Mouse (Mus musculus) forebrain, embryonic 16.5 days (tissue): ENCODE results near the gene BC035947. TPM values are rescaled to one million over a fixed set of nuclear protein-coding genes. Genes with fewer than 3 reads are reported as not detected.

ENCODE experiments used
- ATAC-seq: fragments of 200-750 bp; cut with Nextera tagmentation; 2 replicates; pipeline ENCODE4 v1.8.0; 2017; ENCODE audit warnings: mild to moderate bottlenecking, moderate library complexity
- H3K27ac ChIP-seq: fragments of 300-500 bp; sonication (generic); 2 replicates; pipeline ENCODE4 v1.5.1; 2014; ENCODE audit warnings: low read length, control low read depth
- H3K27me3 ChIP-seq: fragments of 300-500 bp; sonication (generic); replicated peaks from 2 replicates; pipeline ENCODE4 v1.6.1; 2014; ENCODE audit warnings: low read length; ENCODE audit not compliant: control insufficient read depth, insufficient read depth
- H3K36me3 ChIP-seq: fragments of 300-500 bp; sonication (generic); 2 replicates; pipeline ENCODE4 v1.6.1; 2014; ENCODE audit not compliant: control insufficient read depth, insufficient read depth
- H3K4me1 ChIP-seq: fragments of 300-500 bp; sonication (generic); replicated peaks from 2 replicates; pipeline ENCODE4 v1.6.1; 2014; ENCODE audit warnings: low read length; ENCODE audit not compliant: control insufficient read depth, insufficient read depth
- H3K4me2 ChIP-seq: fragments of 300-500 bp; sonication (generic); 2 replicates; pipeline ENCODE4 v1.6.1; 2014; ENCODE audit warnings: mild to moderate bottlenecking, low read length, control low read depth
- H3K4me3 ChIP-seq: fragments of 300-500 bp; sonication (generic); replicated peaks from 2 replicates; pipeline ENCODE4 v1.5.1; 2014; ENCODE audit warnings: mild to moderate bottlenecking, low read length, control low read depth
- H3K9ac ChIP-seq: fragments of 300-500 bp; sonication (generic); replicated peaks from 2 replicates; pipeline ENCODE4 v1.6.1; 2014; ENCODE audit warnings: low read depth, low read length, control low read depth
- H3K9me3 ChIP-seq: fragments of 300-500 bp; sonication (generic); 2 replicates; pipeline ENCODE4 v1.6.1; 2016; ENCODE audit warnings: low read length; ENCODE audit not compliant: control insufficient read depth
- WGBS: fragments of 180-500 bp; shearing (Covaris S2); extraction: QIAGEN DNeasy Blood & Tissue Kit; methylation state at CpG from one replicate; pipeline ENCODE4 v1.1.7; 2014; 5-methylcytosine and 5-hydroxymethylcytosine counted together
- polyA plus RNA-seq: library from polyadenylated mRNA; unstranded; fragments of >200 nt; fragmentation: Nextera tagmentation; extraction: Ambion mirVana; gene quantifications from 2 replicates; pipeline ENCODE4 v1.2.1, GENCODE M21; 2015

BC035947 gene
- polyA plus RNA-seq, 1 experiment from 2014 or later, result 0.46 TPM

DNA sequence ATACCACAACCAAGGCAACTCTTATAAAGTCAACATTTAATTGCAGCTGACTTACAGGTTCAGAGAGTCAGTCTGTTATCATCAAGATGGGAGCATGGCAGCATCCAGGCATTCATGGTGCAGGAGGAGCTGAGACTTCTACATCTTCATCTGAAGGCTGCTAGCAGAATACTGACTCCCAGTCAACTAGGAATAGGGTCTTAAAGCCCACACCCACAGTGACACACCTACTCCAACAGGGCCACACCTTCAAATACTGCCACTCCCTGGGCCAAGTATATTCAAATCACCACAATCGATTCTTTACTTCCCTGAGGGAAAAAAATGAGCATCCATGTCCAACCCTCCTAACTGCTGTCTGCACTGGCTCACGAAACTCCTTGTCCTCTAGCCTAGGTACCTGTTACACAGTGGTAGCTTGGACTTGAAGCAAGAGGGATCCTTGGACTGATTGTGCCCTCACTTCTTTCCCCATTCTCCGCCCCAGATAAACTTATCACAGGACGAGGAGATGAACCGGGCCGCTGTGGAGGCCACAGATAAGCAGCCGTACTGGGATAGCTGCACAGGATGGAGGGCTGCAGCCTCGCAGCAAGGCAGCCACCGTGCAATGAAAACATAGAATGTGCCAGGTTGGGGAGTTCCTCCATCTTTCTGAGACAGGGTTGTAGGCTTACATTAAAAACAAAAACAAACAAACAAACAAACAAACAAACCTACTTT, 22.6 kb upstream of the BC035947 start:
- H3K9me3 ChIP-seq, result no peaks in the 10 kb centered on the region
- H3K4me3 ChIP-seq, result no peak overlapping the region
- no peak overlapping the region for H3K27ac ChIP-seq
- no peak for ATAC-seq
- H3K9ac ChIP-seq, result no peak overlapping the region
- no peaks in the 10 kb centered on the region for H3K27me3 ChIP-seq
- WGBS, result 91% methylated on average over 9 of the region's 9 CpGs
- H3K4me1 ChIP-seq, result peaks cover 4% of the 10 kb centered on the region; the same call in 1 of the 2 replicates
- no peak overlapping the region for H3K4me2 ChIP-seq
- H3K36me3 ChIP-seq, result no peaks in the 10 kb centered on the region

GRCm38 (mm10) chr1:78532184-78532800, 20.3 kb upstream of the BC035947 start:
- Histone ChIP-seq H3K9me3 (no peaks in the 10 kb centered on the region), H3K36me3 (no peaks in the 10 kb centered on the region), H3K9ac (no peak overlapping the region), H3K27ac (no peak overlapping the region), H3K4me1 (peaks cover 2% of the 10 kb centered on the region; the same call in 1 of the 2 replicates), H3K27me3 (no peaks in the 10 kb centered on the region), H3K4me3 (no peak overlapping the region), H3K4me2 (no peak overlapping the region)
- 87% methylated on average over 15 of the region's 15 CpGs for WGBS
- ATAC-seq, result no peak

GRCm38 (mm10) chr1:78530500-78531215, 18.7 kb upstream of the BC035947 start:
- H3K36me3 ChIP-seq, result no peaks in the 10 kb centered on the region
- H3K9ac ChIP-seq, result no peak overlapping the region
- H3K27me3 ChIP-seq, result no peaks in the 10 kb centered on the region
- H3K4me2 ChIP-seq, result no peak overlapping the region
- no peak overlapping the region for H3K4me3 ChIP-seq
- H3K9me3 ChIP-seq, result no peaks in the 10 kb centered on the region
- ATAC-seq, result no peak
- no peak overlapping the region for H3K27ac ChIP-seq
- 76% methylated on average over 7 of the region's 7 CpGs for WGBS
- H3K4me1 ChIP-seq, result no peaks in the 10 kb centered on the region

DNA sequence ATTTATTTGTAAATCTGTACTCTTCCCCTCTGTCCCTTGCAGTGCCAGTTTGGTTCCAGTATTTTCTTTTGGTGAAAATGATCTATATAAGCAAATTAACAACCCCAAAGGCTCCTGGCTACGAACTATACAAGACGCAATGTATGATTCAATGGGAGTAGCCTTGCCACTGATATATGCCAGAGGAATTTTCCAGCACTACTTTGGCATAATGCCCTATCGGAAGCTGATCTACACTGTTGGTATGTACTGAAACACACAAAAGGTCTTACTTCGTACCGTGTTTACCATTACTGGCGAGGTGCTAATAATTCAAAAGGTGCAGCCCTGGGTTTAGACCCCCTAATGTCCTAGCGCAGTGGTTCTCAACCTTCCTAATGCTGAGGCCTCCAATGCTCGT, 17.1 kb upstream of the BC035947 start:
- Histone ChIP-seq H3K36me3 (no peaks in the 10 kb centered on the region), H3K4me2 (no peak overlapping the region), H3K9ac (no peak overlapping the region), H3K27me3 (no peaks in the 10 kb centered on the region), H3K27ac (no peak overlapping the region), H3K4me1 (no peaks in the 10 kb centered on the region), H3K4me3 (no peak overlapping the region), H3K9me3 (no peaks in the 10 kb centered on the region)
- ATAC-seq, result no peak
- 87% methylated on average over 8 of the region's 8 CpGs for WGBS

DNA sequence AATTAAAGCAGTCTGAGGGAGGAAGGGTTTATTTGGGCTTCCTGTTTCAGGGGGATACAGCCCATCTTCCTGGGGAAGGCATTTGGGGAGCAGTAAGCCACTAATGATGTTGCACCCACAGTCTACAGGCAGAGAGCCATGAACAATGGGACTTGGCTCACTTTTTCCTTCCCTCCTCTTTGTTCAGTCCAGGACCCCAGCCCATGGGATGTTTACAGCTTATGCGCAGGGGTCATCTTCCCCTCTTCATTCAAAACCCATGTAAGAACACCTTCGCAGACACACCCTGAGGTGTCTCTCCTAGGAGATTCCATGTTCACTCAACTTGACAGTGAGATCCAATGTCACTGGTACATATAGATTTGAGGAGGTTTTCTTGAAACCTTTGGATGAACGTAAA, 16.4 kb upstream of the BC035947 start:
- Histone ChIP-seq H3K27me3 (no peaks in the 10 kb centered on the region), H3K36me3 (no peaks in the 10 kb centered on the region), H3K4me1 (no peaks in the 10 kb centered on the region), H3K9me3 (no peaks in the 10 kb centered on the region), H3K4me3 (no peak overlapping the region), H3K27ac (no peak overlapping the region), H3K4me2 (no peak overlapping the region), H3K9ac (no peak overlapping the region)
- WGBS, result 90% methylated on average over 3 of the region's 3 CpGs
- ATAC-seq, result no peak

DNA sequence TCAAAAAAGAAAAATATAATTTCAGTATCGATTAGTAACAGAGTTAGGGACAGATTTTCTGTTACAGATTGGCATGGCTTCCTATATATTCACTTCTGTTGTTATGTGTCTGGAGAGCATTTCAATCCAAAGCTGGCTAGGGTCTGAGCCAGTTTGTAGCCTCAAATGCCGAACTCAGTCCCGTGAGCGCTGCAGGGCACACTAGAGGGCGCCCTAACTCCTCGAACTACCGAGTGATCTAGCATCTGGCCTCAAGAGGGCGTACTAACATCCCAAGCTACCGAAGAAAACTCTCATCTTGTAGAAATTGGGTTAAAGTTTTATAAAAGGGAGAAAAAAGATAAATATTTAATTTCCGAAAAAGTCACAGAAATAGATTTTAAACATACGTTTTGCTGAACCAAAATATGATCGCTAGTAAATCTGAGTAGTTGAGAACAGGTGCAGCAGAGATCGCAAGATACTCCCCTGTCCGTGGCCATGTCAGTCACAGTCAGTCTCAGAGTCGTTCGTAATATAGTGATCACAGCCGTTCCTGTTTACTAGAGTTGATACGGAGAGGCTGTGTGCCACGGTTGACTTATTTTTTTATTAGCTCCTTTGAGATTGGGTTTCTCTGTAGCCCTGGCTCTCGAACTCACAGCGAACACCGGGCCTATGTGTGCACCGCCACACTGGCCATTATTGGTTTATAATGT, 13.4 kb upstream of the BC035947 start:
- Histone ChIP-seq H3K27me3 (no peaks in the 10 kb centered on the region), H3K4me2 (no peak overlapping the region), H3K9ac (no peak overlapping the region), H3K4me1 (no peaks in the 10 kb centered on the region), H3K9me3 (no peaks in the 10 kb centered on the region), H3K4me3 (no peak overlapping the region), H3K27ac (no peak overlapping the region), H3K36me3 (no peaks in the 10 kb centered on the region)
- ATAC-seq, result no peak
- WGBS, result 51% methylated on average over 23 of the region's 23 CpGs

DNA sequence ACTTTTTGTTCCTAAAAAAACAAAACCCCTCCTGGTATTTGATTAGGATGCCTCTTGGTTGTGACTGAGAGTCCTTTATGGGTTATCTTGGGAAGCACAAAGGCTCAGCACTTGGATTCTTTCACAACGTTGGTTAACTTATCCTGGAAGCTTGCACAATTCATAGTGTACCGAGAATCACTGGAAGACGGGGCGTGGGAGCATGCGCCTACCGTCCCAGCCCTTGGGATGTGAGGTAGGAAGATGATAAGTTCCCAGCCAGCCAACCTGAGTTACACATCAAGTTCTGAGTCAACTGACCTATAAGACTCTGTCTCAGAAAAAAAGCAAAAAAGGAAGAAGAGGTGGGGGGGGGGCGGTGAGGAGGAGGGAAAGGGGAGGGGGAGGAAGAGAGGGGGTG, 6.9 kb upstream of the BC035947 start:
- Histone ChIP-seq H3K4me1 (no peaks in the 10 kb centered on the region), H3K4me3 (no peak overlapping the region), H3K9ac (no peak overlapping the region), H3K27ac (no peak overlapping the region), H3K27me3 (no peaks in the 10 kb centered on the region), H3K9me3 (no peaks in the 10 kb centered on the region), H3K4me2 (no peak overlapping the region), H3K36me3 (no peaks in the 10 kb centered on the region)
- WGBS, result 90% methylated on average over 7 of the region's 7 CpGs
- no peak for ATAC-seq

- Histone ChIP-seq H3K9ac (no peak overlapping the region), H3K36me3 (no peaks in the 10 kb centered on the region), H3K27ac (no peak overlapping the region), H3K4me3 (no peak overlapping the region), H3K9me3 (no peaks in the 10 kb centered on the region), H3K4me1 (peaks cover 3% of the 10 kb centered on the region; the same call in 1 of the 2 replicates), H3K4me2 (no peak overlapping the region), H3K27me3 (no peaks in the 10 kb centered on the region)
- WGBS, result 76% methylated on average over 8 of the region's 8 CpGs
- no peak for ATAC-seq
Measured at GRCm38 (mm10) chr1:78512756-78513155, 798 bp upstream of the BC035947 start.

DNA sequence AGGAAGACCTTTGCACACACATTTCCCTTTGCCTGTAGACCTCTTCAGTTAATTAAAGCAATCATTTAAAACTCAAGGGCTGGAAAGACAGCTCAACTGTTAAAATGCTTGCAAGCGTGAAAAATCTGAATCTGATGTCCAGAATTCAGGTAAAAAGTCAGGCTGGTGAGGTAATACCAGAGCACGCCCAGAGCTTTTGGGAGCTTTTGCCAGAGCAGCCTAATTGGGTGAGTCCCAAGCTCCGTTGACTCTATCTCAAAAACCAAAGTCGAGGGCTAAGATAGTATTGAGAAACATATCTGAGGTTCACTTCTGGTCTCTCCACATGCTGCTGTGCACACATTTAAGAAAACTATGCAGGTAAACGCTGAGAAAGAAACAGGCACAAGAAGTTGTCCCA, 1.1 kb downstream of the BC035947 start, which contains the start of gene Mogat1:
Gene Mogat1, plus strand, starts transcription at position 130 of the 400 bp plus-strand sequence.
- Histone ChIP-seq H3K36me3 (no peaks in the 10 kb centered on the region), H3K27me3 (no peaks in the 10 kb centered on the region), H3K4me3 (peak within 1 kb of the TSS; percentile 33), H3K27ac (no peak within 1 kb of the TSS), H3K9ac (peak within 1 kb of the TSS; percentile 47), H3K4me2 (peak within 1 kb of the TSS; percentile 56), H3K4me1 (peaks cover 3% of the 10 kb centered on the region; the same call in 1 of the 2 replicates), H3K9me3 (no peaks in the 10 kb centered on the region)
- 49% methylated on average over 5 of the region's 5 CpGs for WGBS
- ATAC-seq, result no peak
